Mouse (Mus musculus): ENCODE results near the gene Catsper1. TPM values are rescaled to one million over a fixed set of nuclear protein-coding genes. Genes with fewer than 3 reads are reported as not detected.

Gene Catsper1
- total RNA-seq, 2 experiments from 2014 or later = not detected

Other genes starting within 250 kb of the Catsper1 start
- gene Yif1a, start 247.2 kb upstream of the Catsper1 start, total RNA-seq (2021) = 10 to 100 TPM; 25.8 to 28.0 TPM
- gene Cnih2, start 237.2 kb upstream of the Catsper1 start, total RNA-seq (2021) = 100 to 1,000 TPM; 783 to 856 TPM
- gene Rab1b, start 228.7 kb upstream of the Catsper1 start, total RNA-seq (2021) = 100 to 1,000 TPM; 177 to 181 TPM
- gene Klc2, start 217.2 kb upstream of the Catsper1 start, total RNA-seq (2021) = 100 to 1,000 TPM; 193 to 211 TPM
- 10 to 100 TPM; 59.6 to 63.9 TPM for gene Pacs1, start 62.6 kb upstream of the Catsper1 start, total RNA-seq (2021)
- 100 to 1,000 TPM; 195 to 199 TPM for gene Sf3b2, start 40.3 kb upstream of the Catsper1 start, total RNA-seq (2021)
- gene Gal3st3, start 37.4 kb upstream of the Catsper1 start, total RNA-seq (2021) = 100 to 1,000 TPM; 129 to 132 TPM
- gene Cst6, start 13.8 kb downstream of the Catsper1 start, total RNA-seq (2021) = 1 to 10 TPM; 5.4 to 5.9 TPM
- gene Eif1ad, start 31.0 kb downstream of the Catsper1 start, total RNA-seq (2021) = 10 to 100 TPM; 21.8 to 25.0 TPM
- 10 to 100 TPM; 83.0 to 97.1 TPM for gene Banf1, start 31.4 kb downstream of the Catsper1 start, total RNA-seq (2021)
- 10 to 100 TPM; 81.1 to 91.5 TPM for gene Sart1, start 53.0 kb downstream of the Catsper1 start, total RNA-seq (2021)
- under 1 TPM in 1 of 2 experiments, not detected in 1; 0.67 TPM for gene Tsga10ip, start 66.8 kb downstream of the Catsper1 start, total RNA-seq (2021)
- 100 to 1,000 TPM; 269 to 270 TPM for gene Drap1, start 89.2 kb downstream of the Catsper1 start, total RNA-seq (2021)
- gene AI837181, start 89.4 kb downstream of the Catsper1 start, total RNA-seq (2021) = 10 to 100 TPM; 63.0 to 63.6 TPM
- not detected for gene Fosl1, start 111.8 kb downstream of the Catsper1 start, total RNA-seq (2021)
- 10 to 100 TPM; 29.9 to 31.8 TPM for gene Ccdc85b, start 122.2 kb downstream of the Catsper1 start, total RNA-seq (2021)
- gene Fibp, start 124.9 kb downstream of the Catsper1 start, total RNA-seq (2021) = 100 to 1,000 TPM in 1 of 2 experiments, 10 to 100 TPM in 1; 96.3 to 101 TPM
- gene Ctsw, start 132.8 kb downstream of the Catsper1 start, total RNA-seq (2021) = 1 to 10 TPM in 1 of 2 experiments, under 1 TPM in 1; 0.41 to 1.2 TPM
- 10 to 100 TPM; 16.8 to 20.9 TPM for gene Efemp2, start 138.2 kb downstream of the Catsper1 start, total RNA-seq (2021)
- gene Mus81, start 152.7 kb downstream of the Catsper1 start, total RNA-seq (2021) = 10 to 100 TPM; 34.3 to 35.6 TPM
- 1,000 to 10,000 TPM; 1,666 to 1,748 TPM for gene Cfl1, start 154.7 kb downstream of the Catsper1 start, total RNA-seq (2021)
- gene 1700020D05Rik, start 168.0 kb downstream of the Catsper1 start, total RNA-seq (2021) = 1 to 10 TPM; 6.3 to 8.1 TPM
- 10 to 100 TPM; 70.5 to 74.2 TPM for gene Snx32, start 174.8 kb downstream of the Catsper1 start, total RNA-seq (2021)
- gene Ovol1, start 224.9 kb downstream of the Catsper1 start, total RNA-seq (2021) = not detected
- 1 to 10 TPM; 7.1 to 8.8 TPM for gene Ap5b1, start 232.3 kb downstream of the Catsper1 start, total RNA-seq (2021)